Mouse (Mus musculus) lung, embryonic 14.5 days (tissue): Measurements from ENCODE around the gene Tmem95. TPM values are rescaled to one million over a fixed set of nuclear protein-coding genes. Genes with fewer than 3 reads are reported as not detected.

Experiments
- ATAC-seq: fragments of 200-750 bp; cut with Nextera tagmentation; 2 replicates; pipeline ENCODE4 v1.8.0; 2017; ENCODE audit warnings: mild to moderate bottlenecking, moderate TSS enrichment, moderate library complexity; ENCODE audit not compliant: insufficient read depth
- DNase-seq: peaks from one replicate; pipeline ENCODE4 v3.0.0-alpha.2; 2015
- H3K27ac ChIP-seq: fragments of 300-500 bp; sonication (generic); 2 replicates; pipeline ENCODE4 v1.5.1; 2014; ENCODE audit warnings: low read depth, mild to moderate bottlenecking, moderate library complexity
- H3K27me3 ChIP-seq: fragments of 300-500 bp; sonication (generic); 2 replicates; pipeline ENCODE4 v1.6.1; 2014; ENCODE audit warnings: low read length, control low read depth; ENCODE audit not compliant: insufficient read depth
- H3K36me3 ChIP-seq: fragments of 300-500 bp; sonication (generic); 2 replicates; pipeline ENCODE4 v1.6.1; 2014; ENCODE audit warnings: control low read depth; ENCODE audit not compliant: insufficient read depth
- H3K4me1 ChIP-seq: fragments of 300-500 bp; sonication (generic); 2 replicates; pipeline ENCODE4 v1.6.1; 2014; ENCODE audit warnings: antibody characterized with exemption, control low read depth; ENCODE audit not compliant: insufficient read depth
- H3K4me2 ChIP-seq: fragments of 300-500 bp; sonication (generic); 2 replicates; pipeline ENCODE4 v1.6.1; 2014; ENCODE audit warnings: mild to moderate bottlenecking
- H3K4me3 ChIP-seq: fragments of 300-500 bp; sonication (generic); 2 replicates; pipeline ENCODE4 v1.5.1; 2014; ENCODE audit warnings: low read depth, low read length
- H3K9ac ChIP-seq: fragments of 300-500 bp; sonication (generic); 2 replicates; pipeline ENCODE4 v1.6.1; 2014
- H3K9me3 ChIP-seq: fragments of 300-500 bp; sonication (generic); 2 replicates; pipeline ENCODE4 v1.6.1; 2016; ENCODE audit warnings: low read depth, low read length, control low read depth
- CTCF ChIP-seq: IDR thresholded peaks from 2 replicates; pipeline ENCODE4 v1.5.1; 2016; ENCODE audit warnings: antibody characterized with exemption, low read depth
- WGBS: fragments of 180-500 bp; shearing (Covaris S2); extraction: QIAGEN DNeasy Blood & Tissue Kit; methylation state at CpG from one replicate; pipeline ENCODE4 v1.1.7; 2014; 5-methylcytosine and 5-hydroxymethylcytosine counted together
- polyA plus RNA-seq: library from polyadenylated mRNA; unstranded; fragments of >200 nt; fragmentation: Nextera tagmentation; extraction: Ambion mirVana; gene quantifications from 2 replicates; pipeline ENCODE4 v1.2.1, GENCODE M21; 2014

Tmem95 gene
- polyA plus RNA-seq, 1 experiment from 2014 or later, result not detected

DNA sequence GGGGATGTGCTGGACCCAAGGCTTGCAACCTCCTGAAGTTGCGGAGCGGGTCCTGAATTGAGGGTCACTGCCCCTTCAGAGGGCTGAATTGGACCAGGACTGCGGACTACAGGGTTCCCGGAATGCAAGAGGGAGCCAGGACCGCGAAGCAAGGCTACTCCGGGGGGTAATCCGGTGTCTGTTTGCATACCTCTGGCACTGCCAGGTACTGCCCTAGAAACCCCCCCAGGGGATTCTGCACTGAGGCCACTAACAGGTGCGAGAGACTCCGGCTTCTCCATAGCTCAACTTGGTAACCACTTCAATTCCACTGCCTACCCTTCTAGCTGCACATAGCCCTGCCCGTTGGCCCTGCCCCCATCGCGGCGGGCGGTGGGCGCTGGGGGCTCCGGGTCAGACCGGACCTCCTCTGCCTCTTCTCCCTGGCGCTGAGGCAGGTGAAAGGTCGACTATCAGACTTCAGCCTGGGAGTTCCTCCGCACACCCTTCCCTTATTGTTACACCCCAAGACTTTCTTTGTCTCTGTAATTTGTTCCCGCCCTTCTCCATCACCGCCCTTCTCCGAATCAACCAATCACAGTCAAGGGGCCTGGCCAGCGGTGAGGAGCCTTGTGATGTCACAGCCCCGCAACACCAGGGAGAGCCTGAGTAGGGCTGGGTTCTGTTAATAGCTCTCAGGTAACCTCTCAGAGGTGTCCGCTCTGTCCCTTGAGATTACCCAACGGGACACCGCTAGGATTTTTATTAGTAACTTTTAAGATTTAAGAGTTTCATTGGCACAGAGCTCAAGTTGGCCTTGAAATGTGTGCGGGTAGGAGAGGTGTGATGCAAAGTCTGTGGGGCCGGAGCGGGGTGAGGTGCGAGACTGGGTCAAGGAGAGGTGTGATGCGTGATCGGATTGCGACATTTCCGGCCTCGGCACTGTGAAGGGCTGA, 22.9 kb upstream of the Tmem95 start, which contains the start of the genes 2810408A11Rik and Neurl4:
Gene 2810408A11Rik (minus strand): TSS at position 517 of the 935 bp plus-strand sequence.
Gene Neurl4 (plus strand): TSS at position 602 of the 935 bp plus-strand sequence.
- 0 out of 2 replicates have a peak, but pooled peaks cover 5% of the 10 kb centered on the region for H3K4me1 ChIP-seq
- DNase-seq, result peak; percentile 96
- TF ChIP-seq CTCF, result no peak
- ATAC-seq, result peak; percentile 93
- peak within 1 kb of the TSS; percentile 89 for H3K9ac ChIP-seq
- no peaks in the 10 kb centered on the region for H3K9me3 ChIP-seq
- no peaks in the 10 kb centered on the region for H3K27me3 ChIP-seq
- H3K4me2 ChIP-seq, result peak within 1 kb of the TSS; percentile 99
- WGBS, result under 1% methylated on average over 38 of the region's 38 CpGs
- H3K36me3 ChIP-seq, result peaks cover 23% of the 10 kb centered on the region
- peak within 1 kb of the TSS; percentile 98 for H3K27ac ChIP-seq
- H3K4me3 ChIP-seq, result peak within 1 kb of the TSS; percentile 84

GRCm38 (mm10) chr11:69899870-69900269, 22.1 kb upstream of the Tmem95 start:
- H3K9me3 ChIP-seq, result no peaks in the 10 kb centered on the region
- DNase-seq (peak; percentile 47), ATAC-seq (no peak)
- H3K9ac ChIP-seq, result peak overlapping the region; percentile 89
- 0 out of 2 replicates have a peak, but pooled peaks cover 5% of the 10 kb centered on the region for H3K4me1 ChIP-seq
- H3K27ac ChIP-seq, result peak overlapping the region; percentile 12; the same call in 1 of the 2 replicates
- H3K36me3 ChIP-seq, result peaks cover 15% of the 10 kb centered on the region
- H3K4me3 ChIP-seq, result peak overlapping the region; percentile 84
- H3K27me3 ChIP-seq, result no peaks in the 10 kb centered on the region
- TF ChIP-seq CTCF, result no peak
- WGBS, result 16% methylated on average over 4 of the region's 4 CpGs
- H3K4me2 ChIP-seq, result peak overlapping the region; percentile 99

- ATAC-seq, result no peak
- Histone ChIP-seq H3K9ac (no peak within 1 kb of the TSS), H3K36me3 (no peaks in the 10 kb centered on the region), H3K27me3 (no peaks in the 10 kb centered on the region), H3K4me3 (no peak within 1 kb of the TSS), H3K27ac (no peak within 1 kb of the TSS), H3K4me2 (no peak within 1 kb of the TSS), H3K4me1 (0 out of 2 replicates have a peak, but pooled peaks cover 8% of the 10 kb centered on the region), H3K9me3 (no peaks in the 10 kb centered on the region)
- 60% methylated on average over 4 of the region's 4 CpGs for WGBS
- TF ChIP-seq CTCF, result no peak
- no peak for DNase-seq
These were observed 17.5 kb upstream of the Tmem95 start, which contains the start of gene Acap1 for GRCm38 (mm10) chr11:69895291-69895690. Acap1 (minus strand) TSS chr11:69895539.

DNA sequence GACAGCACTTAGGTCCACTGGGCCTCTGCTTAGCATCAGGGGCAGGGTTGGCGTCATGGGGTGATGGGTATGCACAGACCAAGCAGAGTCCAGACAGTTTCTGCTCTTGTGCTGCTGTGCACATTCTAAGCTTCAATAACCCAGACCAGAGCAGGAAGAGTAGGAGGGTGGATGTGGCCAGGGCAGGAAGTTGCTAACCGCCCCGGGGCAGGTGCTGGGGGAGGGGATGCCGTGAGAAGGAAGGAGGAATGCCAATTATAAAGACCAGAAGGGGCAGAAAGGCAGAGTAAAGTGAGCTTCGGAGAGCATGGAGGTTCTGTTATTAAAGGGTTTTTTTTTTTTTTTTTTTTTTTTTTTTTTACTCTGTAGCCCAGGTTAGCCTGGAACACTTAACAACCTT, 16.9 kb upstream of the Tmem95 start:
- Histone ChIP-seq H3K4me1 (0 out of 2 replicates have a peak, but pooled peaks cover 5% of the 10 kb centered on the region), H3K27me3 (no peaks in the 10 kb centered on the region), H3K27ac (no peak overlapping the region), H3K9ac (no peak overlapping the region), H3K36me3 (no peaks in the 10 kb centered on the region), H3K4me2 (no peak overlapping the region), H3K9me3 (no peaks in the 10 kb centered on the region), H3K4me3 (no peak overlapping the region)
- DNase-seq, result no peak
- no peak for ATAC-seq
- no peak for TF ChIP-seq CTCF
- 75% methylated on average over 5 of the region's 5 CpGs for WGBS

DNA sequence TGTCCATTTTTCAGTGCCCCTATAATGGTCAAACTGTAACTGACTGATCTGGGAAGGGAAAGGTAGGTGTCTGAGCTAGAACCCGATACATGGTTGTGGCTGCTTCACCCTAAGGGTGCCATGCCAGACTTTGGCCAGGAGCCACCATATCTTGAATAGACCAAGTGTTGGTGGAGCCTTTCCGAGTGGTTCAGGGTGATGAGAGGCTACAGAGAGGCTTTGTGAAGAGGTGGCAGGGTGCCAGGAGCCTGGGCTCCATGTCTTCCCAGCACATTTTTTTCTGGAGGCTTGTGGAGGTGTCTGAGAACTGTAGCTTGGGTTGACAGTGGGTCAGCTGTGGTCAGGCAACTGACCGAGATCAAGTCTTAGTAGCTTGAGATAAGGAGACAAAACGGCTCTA, 13.7 kb upstream of the Tmem95 start:
- H3K9ac ChIP-seq, result no peak overlapping the region
- no peak overlapping the region for H3K4me2 ChIP-seq
- H3K4me1 ChIP-seq, result 0 out of 2 replicates have a peak, but pooled peaks cover 4% of the 10 kb centered on the region
- no peaks in the 10 kb centered on the region for H3K36me3 ChIP-seq
- no peak for TF ChIP-seq CTCF
- WGBS, result 41% methylated on average over 4 of the region's 4 CpGs
- ATAC-seq (no peak), DNase-seq (peak; percentile 48)
- no peaks in the 10 kb centered on the region for H3K27me3 ChIP-seq
- H3K4me3 ChIP-seq, result no peak overlapping the region
- H3K27ac ChIP-seq, result no peak overlapping the region
- H3K9me3 ChIP-seq, result no peaks in the 10 kb centered on the region

- WGBS, result 67% methylated on average over 8 of the region's 8 CpGs
- no peaks in the 10 kb centered on the region for H3K9me3 ChIP-seq
- no peak overlapping the region for H3K4me2 ChIP-seq
- H3K27ac ChIP-seq, result no peak overlapping the region
- DNase-seq (peak; percentile 26), ATAC-seq (no peak)
- H3K27me3 ChIP-seq, result no peaks in the 10 kb centered on the region
- no peaks in the 10 kb centered on the region for H3K36me3 ChIP-seq
- H3K9ac ChIP-seq, result no peak overlapping the region
- H3K4me1 ChIP-seq, result peaks cover 7% of the 10 kb centered on the region; the same call in 1 of the 2 replicates
- no peak overlapping the region for H3K4me3 ChIP-seq
- peak; percentile 62 for TF ChIP-seq CTCF
These were observed 9.3 kb upstream of the Tmem95 start for GRCm38 (mm10) chr11:69886907-69887635.
